Mouse (Mus musculus): ENCODE measurements around the gene Eef1akmt2.

DNA sequence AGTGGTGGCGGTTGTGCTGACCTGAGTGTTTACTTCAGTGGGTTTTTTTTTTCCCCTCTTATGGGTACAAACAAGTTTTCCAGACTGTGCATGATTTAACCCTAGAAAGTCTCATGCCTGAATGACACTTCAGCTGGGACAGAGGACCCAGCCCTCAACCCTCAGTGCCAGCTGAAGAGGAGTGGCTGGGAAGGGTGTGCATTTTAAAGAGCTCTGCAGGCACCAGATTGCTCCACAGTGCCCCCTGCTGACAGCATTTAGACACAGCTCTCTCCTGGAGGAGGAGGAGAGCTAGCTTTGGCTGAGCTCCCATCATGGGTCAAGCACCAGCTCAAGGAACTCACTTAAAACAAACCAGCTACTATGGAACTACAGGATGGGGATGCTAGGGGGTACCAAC, 41.6 kb downstream of the Eef1akmt2 start:
- TF ChIP-seq CTCF (IDR thresholded peaks at IDR 0.05; ENCODE audit: low read depth, low read length) (peak; percentile 70), POLR2A (IDR thresholded peaks at IDR 0.05; ENCODE audit: borderline replicate concordance, low read depth, low read length) (no peak)

Data from bone marrow macrophage, adult 2 months (primary cell).